Mouse (Mus musculus): ENCODE results near the gene Saysd1. TPM values are rescaled to one million over a fixed set of nuclear protein-coding genes. Genes with fewer than 3 reads are reported as not detected.

Gene Saysd1
- polyA plus RNA-seq, 1 experiment from 2014 or later, result 18.1 TPM

GRCm38 (mm10) chr14:20180304-20180703, 42.0 kb upstream of the Saysd1 start:
- Histone ChIP-seq H3K9me3 (replicated peaks; ENCODE audit: low read length) (no peaks in the 10 kb centered on the region), H3K4me2 (ENCODE audit: low read length) (peak overlapping the region; percentile 67), H3K4me3 (replicated peaks; ENCODE audit: low read depth, low read length) (peak overlapping the region; percentile 39), H3K9ac (ENCODE audit: low read depth, low read length) (peak overlapping the region; percentile 64), H3K36me3 (ENCODE audit: insufficient read depth, low read length) (no peaks in the 10 kb centered on the region), H3K27me3 (ENCODE audit: insufficient read depth, low read length) (no peaks in the 10 kb centered on the region), H3K27ac (no peak overlapping the region), H3K4me1 (replicated peaks; ENCODE audit: insufficient read depth, low read length) (peaks cover 11% of the 10 kb centered on the region)
- DNase-seq (ENCODE audit: low spot score), result no peak
- 9% methylated on average over 6 of the region's 6 CpGs for WGBS
- no peak for TF ChIP-seq CTCF (IDR thresholded peaks at IDR 0.05; ENCODE audit: low read depth)
- no peak for ATAC-seq (replicated peaks; ENCODE audit: low FRiP score, low read depth)

- H3K4me2 ChIP-seq (ENCODE audit: low read length), result peak overlapping the region; percentile 67
- no peaks in the 10 kb centered on the region for H3K9me3 ChIP-seq (replicated peaks; ENCODE audit: low read length)
- H3K4me1 ChIP-seq (replicated peaks; ENCODE audit: insufficient read depth, low read length), result peaks cover 11% of the 10 kb centered on the region
- peak overlapping the region; percentile 39 for H3K4me3 ChIP-seq (replicated peaks; ENCODE audit: low read depth, low read length)
- no peak overlapping the region for H3K27ac ChIP-seq
- no peaks in the 10 kb centered on the region for H3K36me3 ChIP-seq (ENCODE audit: insufficient read depth, low read length)
- WGBS, result 69% methylated on average over 5 of the region's 5 CpGs
- DNase-seq (ENCODE audit: low spot score), result no peak
- ATAC-seq (replicated peaks; ENCODE audit: low FRiP score, low read depth), result no peak
- no peaks in the 10 kb centered on the region for H3K27me3 ChIP-seq (ENCODE audit: insufficient read depth, low read length)
- TF ChIP-seq CTCF (IDR thresholded peaks at IDR 0.05; ENCODE audit: low read depth), result no peak
- H3K9ac ChIP-seq (ENCODE audit: low read depth, low read length), result no peak overlapping the region
Observed at GRCm38 (mm10) chr14:20179731-20180280, 41.5 kb upstream of the Saysd1 start.

GRCm38 (mm10) chr14:20179080-20179479, 40.7 kb upstream of the Saysd1 start:
- DNase-seq (ENCODE audit: low spot score), result no peak
- Histone ChIP-seq H3K4me2 (ENCODE audit: low read length) (peak overlapping the region; percentile 67), H3K4me3 (replicated peaks; ENCODE audit: low read depth, low read length) (peak overlapping the region; percentile 39), H3K27ac (no peak overlapping the region), H3K9ac (ENCODE audit: low read depth, low read length) (no peak overlapping the region), H3K27me3 (ENCODE audit: insufficient read depth, low read length) (no peaks in the 10 kb centered on the region), H3K9me3 (replicated peaks; ENCODE audit: low read length) (no peaks in the 10 kb centered on the region), H3K4me1 (replicated peaks; ENCODE audit: insufficient read depth, low read length) (peaks cover 11% of the 10 kb centered on the region), H3K36me3 (ENCODE audit: insufficient read depth, low read length) (no peaks in the 10 kb centered on the region)
- TF ChIP-seq CTCF (IDR thresholded peaks at IDR 0.05; ENCODE audit: low read depth), result no peak
- WGBS, result 50% methylated on average over 3 of the region's 3 CpGs
- ATAC-seq (replicated peaks; ENCODE audit: low FRiP score, low read depth), result no peak

- 0 out of 2 replicates have a peak overlapping the region, but pooled peaks have one; percentile 4 for H3K4me3 ChIP-seq (replicated peaks; ENCODE audit: low read depth, low read length)
- peaks cover 11% of the 10 kb centered on the region for H3K4me1 ChIP-seq (replicated peaks; ENCODE audit: insufficient read depth, low read length)
Observed at GRCm38 (mm10) chr14:20178593-20178992, 40.3 kb upstream of the Saysd1 start.

GRCm38 (mm10) chr14:20177494-20178123, 39.3 kb upstream of the Saysd1 start:
- no peaks in the 10 kb centered on the region for H3K27me3 ChIP-seq (ENCODE audit: insufficient read depth, low read length)
- H3K4me3 ChIP-seq (replicated peaks; ENCODE audit: low read depth, low read length), result no peak overlapping the region
- 68% methylated on average over 9 of the region's 9 CpGs for WGBS
- peak overlapping the region; percentile 19 for H3K4me2 ChIP-seq (ENCODE audit: low read length)
- H3K27ac ChIP-seq, result 0 out of 2 replicates have a peak overlapping the region, but pooled peaks have one; percentile 8
- H3K36me3 ChIP-seq (ENCODE audit: insufficient read depth, low read length), result no peaks in the 10 kb centered on the region
- ATAC-seq (replicated peaks; ENCODE audit: low FRiP score, low read depth) (no peak), DNase-seq (ENCODE audit: low spot score) (no peak)
- H3K9me3 ChIP-seq (replicated peaks; ENCODE audit: low read length), result no peaks in the 10 kb centered on the region
- H3K4me1 ChIP-seq (replicated peaks; ENCODE audit: insufficient read depth, low read length), result peaks cover 15% of the 10 kb centered on the region; the same call in 1 of the 2 replicates
- no peak overlapping the region for H3K9ac ChIP-seq (ENCODE audit: low read depth, low read length)
- no peak for TF ChIP-seq CTCF (IDR thresholded peaks at IDR 0.05; ENCODE audit: low read depth)

More at GRCm38 (mm10) chr14:20178593-20178992, 40.3 kb upstream of the Saysd1 start:
- no peak for ATAC-seq (replicated peaks; ENCODE audit: low FRiP score, low read depth)
- no peaks in the 10 kb centered on the region for H3K27me3 ChIP-seq (ENCODE audit: insufficient read depth, low read length)
- H3K36me3 ChIP-seq (ENCODE audit: insufficient read depth, low read length), result no peaks in the 10 kb centered on the region
- H3K9me3 ChIP-seq (replicated peaks; ENCODE audit: low read length), result no peaks in the 10 kb centered on the region
- DNase-seq (ENCODE audit: low spot score), result no peak
- no peak overlapping the region for H3K9ac ChIP-seq (ENCODE audit: low read depth, low read length)
- TF ChIP-seq CTCF (IDR thresholded peaks at IDR 0.05; ENCODE audit: low read depth), result no peak
- H3K27ac ChIP-seq, result peak overlapping the region; percentile 58
- 43% methylated on average over 3 of the region's 4 CpGs for WGBS
- peak overlapping the region; percentile 67 for H3K4me2 ChIP-seq (ENCODE audit: low read length)

GRCm38 (mm10) chr14:20175705-20176104, 37.4 kb upstream of the Saysd1 start:
- ATAC-seq (replicated peaks; ENCODE audit: low FRiP score, low read depth), result no peak
- H3K9ac ChIP-seq (ENCODE audit: low read depth, low read length), result no peak overlapping the region
- H3K27ac ChIP-seq, result no peak overlapping the region
- no peaks in the 10 kb centered on the region for H3K27me3 ChIP-seq (ENCODE audit: insufficient read depth, low read length)
- H3K4me2 ChIP-seq (ENCODE audit: low read length), result no peak overlapping the region
- TF ChIP-seq CTCF (IDR thresholded peaks at IDR 0.05; ENCODE audit: low read depth), result no peak
- no peak for DNase-seq (ENCODE audit: low spot score)
- no peaks in the 10 kb centered on the region for H3K9me3 ChIP-seq (replicated peaks; ENCODE audit: low read length)
- WGBS, result 93% methylated on average over 4 of the region's 4 CpGs
- no peaks in the 10 kb centered on the region for H3K36me3 ChIP-seq (ENCODE audit: insufficient read depth, low read length)
- H3K4me3 ChIP-seq (replicated peaks; ENCODE audit: low read depth, low read length), result no peak overlapping the region
- peaks cover 10% of the 10 kb centered on the region; the same call in 1 of the 2 replicates for H3K4me1 ChIP-seq (replicated peaks; ENCODE audit: insufficient read depth, low read length)

All from kidney, postnatal 0 days (tissue).